Mouse (Mus musculus) retina, postnatal 7 days (tissue): ENCODE measurements around the gene Rftn1.

Source experiments
- DNase-seq: peaks from one replicate; pipeline ENCODE4 v3.0.0-alpha.2; 2012; ENCODE audit warnings: low read depth, low spot score

The Rftn1 gene

DNA sequence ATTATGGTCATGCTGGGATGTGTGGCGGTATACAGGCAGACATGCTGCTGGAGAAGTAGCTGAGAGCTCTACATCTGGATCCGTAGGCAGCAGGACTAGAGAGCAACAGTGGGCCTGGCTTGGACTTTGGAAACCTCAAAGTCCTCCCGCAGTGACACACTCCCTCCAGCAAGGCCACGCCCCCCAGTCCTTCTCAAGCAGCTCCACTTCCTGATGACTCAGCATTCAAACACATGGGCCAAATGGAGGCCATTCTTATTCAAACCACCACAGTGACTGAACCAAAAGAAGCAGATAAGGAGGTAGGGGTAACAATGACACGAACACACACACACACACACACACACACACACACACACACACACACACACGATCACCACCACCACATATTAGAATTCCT, 17.7 kb downstream of the Rftn1 start:
- no peak for DNase-seq

DNA sequence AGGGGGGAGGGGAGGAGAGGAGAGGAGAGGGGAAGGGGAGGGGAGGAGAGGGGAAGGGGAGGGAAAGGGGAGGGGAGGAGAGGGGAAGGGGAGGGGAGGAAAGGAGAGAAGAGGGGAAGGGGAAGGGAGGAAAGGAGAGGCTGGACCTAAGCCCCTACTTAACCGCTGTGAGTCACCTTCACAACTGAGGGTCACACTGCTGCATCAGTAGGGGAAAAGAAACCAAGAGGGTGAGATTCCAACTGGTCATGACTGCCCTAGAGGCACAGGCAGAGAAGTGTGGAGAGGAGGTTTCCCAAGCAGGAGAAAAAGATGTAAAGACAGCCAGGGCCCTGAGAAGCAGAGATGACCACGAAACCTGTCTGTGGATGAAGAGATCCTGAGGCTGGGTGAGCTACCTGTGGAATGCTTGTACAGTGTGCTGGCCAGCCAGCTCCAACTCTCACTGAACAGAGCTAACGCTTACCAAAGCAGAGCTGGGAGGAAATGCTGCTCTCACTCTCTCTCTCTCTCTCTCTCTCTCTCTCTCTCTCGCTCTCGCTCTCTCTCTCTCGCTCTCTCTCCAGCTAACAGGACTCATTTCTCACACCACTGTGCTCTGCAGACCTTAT, 19.4 kb downstream of the Rftn1 start:
- DNase-seq, result no peak

DNA sequence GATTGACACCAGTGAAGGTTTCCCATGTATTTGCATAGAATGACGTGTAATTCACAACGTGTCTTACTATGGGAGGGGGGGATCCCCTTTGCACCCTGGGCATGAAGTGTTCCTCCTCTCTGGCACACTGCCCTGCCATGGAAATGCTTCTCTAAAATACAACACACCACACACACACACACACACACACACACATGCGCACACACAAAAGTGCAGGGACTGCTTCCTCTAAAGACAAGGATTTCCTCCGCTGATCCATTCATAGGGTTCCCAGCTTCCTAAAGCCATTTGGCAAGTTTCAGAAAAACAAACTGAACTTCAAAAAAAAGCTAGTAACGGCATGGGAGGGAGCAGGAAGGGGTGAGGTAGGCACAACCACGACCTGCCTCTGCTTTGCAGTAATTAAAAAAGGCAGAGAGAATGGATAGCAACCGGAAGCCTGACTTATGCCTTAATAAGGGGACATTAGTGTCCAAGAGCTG, 20.5 kb downstream of the Rftn1 start:
- DNase-seq, result no peak

DNA sequence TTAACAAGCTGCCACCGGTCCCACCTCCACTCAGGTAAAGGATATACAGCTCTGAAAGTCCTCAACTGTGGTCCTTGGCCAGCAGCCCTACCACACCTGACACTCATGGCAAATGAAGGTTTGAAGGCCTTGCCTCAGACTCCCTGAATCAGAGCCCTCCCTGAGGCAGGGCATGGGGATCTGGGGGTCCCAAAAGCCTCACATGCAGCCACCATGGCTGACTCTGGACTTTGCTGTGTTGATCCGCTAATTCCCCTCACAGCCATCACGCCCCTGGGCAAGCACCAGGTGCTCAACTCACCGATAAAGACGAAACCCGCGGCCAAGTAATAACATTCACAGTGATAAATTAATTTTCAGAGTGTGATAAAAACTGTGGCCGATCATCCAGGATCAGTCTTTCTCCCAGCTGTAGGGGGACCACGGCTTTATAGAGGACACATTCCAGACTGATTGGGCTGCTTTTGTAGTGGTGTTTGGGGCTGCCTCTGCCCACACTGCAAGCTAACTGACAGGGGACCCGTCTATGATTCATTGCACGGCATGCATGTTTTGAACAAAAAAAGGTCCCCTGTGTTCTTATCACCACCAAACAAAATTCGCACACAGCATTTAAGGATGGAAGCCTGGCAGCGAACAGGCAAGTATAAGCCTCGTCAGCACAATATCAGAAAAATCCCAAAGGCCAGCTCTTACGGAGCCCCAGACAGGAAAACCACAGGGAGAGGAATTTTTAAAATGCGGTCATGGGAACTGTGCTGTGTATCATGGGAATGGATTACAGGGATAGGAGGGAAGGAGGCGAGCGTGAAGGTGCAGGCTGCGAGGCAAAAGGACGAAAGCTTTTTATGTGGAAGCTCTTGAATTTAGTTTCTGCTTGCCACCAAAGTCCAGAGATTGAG, 29.3 kb downstream of the Rftn1 start:
- DNase-seq, result no peak

DNA sequence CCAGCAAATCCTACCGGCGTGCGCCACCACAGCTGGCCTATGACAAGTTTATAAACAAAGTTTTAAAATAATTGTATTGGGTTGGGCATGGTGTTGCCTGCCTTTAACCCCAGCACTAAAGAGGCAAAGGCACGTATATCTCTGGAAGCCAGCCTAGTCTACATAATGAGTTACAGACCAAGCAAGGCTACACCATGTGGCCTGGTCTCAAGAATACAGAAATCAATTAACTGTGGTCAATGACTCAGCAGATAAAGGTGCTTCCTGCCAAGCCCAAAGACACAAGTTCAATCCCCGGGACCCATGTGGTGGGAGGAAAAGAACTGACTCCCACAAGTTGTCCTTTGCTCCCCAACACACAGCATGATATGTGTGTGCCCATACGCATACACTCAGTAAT, 30.1 kb downstream of the Rftn1 start:
- DNase-seq, result no peak

DNA sequence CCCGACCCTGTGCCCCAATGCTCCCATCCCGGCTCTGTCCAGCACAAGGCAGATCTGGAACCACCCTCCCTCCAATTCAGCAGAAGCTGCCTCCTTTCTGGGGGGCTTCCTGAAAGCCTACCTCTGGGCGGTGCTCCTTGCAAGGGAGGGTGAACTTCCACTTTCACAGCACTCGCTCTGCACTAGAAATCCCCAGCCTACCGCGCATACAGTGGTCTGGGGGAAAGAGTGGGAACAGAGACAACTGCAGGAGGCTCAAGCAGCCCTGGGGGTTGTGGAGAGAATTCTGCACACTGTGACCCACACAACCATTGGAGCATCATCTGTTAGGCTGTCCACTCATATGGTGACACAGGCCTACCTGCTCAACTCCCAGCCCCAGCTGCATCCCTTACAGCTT, 30.7 kb downstream of the Rftn1 start:
- no peak for DNase-seq

DNA sequence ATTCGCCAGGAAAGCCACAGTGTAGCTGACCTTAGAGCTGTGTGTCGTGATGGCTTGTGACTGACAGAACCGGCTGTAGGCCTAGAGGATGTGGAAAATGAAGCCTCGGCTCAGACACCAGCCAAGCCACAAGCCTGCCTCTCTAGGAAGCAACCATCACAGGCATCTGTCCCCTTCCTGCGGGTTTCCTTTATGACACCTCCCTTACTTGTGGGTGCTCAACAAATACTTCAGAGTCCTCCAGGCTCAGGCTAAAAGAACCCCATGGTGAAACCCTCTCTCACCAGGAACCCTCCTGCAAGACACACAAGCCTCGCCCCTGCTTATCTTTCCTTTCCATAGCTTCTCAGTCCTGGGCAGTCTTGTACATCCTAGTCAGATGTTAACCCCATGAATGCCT, 31.9 kb downstream of the Rftn1 start:
- no peak for DNase-seq

DNA sequence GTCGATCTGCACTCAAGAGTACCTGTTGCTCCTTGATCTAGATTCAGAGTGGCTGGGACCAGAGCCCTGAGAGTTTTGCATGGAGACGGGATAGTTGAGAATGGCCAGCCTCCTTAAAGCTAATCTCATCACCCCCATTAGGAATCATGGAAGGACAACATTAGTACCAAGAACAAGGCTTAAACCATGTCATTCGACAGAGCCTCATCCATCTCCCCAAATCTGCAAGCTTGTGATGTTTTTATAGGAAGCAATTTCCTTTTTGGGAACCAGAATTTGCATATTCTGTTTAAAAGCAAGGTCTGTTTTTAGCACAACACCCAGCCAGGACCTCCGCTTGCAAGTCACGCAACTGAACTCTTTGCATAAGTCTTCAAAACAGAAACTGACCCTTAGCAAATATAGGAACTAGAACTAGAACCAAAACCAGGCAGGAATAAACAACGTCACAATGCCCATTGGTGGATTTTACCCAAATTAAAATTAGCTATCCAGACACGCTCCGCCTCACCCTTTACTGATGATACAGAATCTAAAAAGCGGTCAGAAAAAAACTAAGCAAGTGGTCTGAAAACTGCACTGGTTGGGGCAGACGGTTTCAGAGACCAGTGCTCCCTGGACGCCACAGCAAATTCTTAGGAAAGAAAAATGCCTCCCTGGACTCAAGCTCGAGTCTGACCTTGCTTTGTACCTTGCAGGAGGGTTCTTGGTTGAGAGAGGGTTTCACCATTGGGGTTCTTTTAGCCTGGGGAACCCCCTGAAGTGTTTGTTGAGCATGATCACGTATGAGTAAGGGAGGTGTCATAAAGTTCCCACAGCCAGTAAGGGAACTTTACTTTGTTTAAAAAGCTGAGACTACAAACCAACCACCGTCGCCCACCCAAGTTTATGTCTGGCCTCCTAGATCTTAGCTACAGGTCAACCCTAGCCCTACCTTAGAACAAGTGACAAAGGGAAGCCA, 33.0 kb downstream of the Rftn1 start:
- DNase-seq, result no peak

DNA sequence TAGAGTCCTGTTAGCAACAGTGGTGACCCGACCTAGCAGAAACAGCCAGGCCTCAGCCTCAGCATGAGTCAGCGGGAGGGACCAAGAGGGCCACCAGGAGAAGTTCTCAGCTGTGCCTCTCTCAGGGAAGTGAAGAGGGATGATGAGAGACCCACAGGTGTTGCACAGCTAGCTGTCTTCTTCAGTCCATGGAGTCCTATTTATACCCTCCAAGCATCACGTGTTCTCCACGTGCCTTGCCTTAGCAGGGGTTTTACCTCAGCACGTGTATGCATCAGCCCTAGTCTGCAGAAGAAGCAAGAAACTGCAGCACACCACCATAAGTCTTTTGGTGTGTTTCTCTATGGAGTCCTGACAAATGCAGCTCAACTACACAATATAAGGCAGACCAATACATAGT, 38.4 kb downstream of the Rftn1 start:
- DNase-seq, result no peak

DNA sequence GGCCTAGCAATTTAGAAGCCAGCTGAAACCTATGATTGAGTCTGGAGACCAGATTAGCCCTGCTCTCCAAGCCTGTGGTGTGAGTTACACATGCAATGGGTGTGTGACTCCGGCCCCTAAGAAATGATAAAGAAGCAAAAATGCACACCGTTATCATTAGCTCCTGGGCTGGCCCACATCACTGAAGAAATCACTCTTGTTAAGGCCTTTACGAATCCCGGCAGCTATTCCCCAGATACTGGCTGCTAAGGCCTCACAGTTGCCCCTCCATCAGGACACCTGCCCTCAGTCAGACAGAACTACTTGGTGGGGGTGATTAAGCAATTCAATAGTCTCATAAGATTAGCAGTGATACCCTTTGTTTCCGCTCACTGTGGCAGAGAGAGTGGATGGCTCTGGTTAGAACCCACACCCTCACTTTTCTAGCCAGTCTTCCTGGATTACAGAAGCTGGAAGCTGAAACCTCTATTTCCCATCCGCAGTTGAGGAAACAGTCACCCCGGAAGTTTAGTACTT, 39.2 kb downstream of the Rftn1 start:
- no peak for DNase-seq

DNA sequence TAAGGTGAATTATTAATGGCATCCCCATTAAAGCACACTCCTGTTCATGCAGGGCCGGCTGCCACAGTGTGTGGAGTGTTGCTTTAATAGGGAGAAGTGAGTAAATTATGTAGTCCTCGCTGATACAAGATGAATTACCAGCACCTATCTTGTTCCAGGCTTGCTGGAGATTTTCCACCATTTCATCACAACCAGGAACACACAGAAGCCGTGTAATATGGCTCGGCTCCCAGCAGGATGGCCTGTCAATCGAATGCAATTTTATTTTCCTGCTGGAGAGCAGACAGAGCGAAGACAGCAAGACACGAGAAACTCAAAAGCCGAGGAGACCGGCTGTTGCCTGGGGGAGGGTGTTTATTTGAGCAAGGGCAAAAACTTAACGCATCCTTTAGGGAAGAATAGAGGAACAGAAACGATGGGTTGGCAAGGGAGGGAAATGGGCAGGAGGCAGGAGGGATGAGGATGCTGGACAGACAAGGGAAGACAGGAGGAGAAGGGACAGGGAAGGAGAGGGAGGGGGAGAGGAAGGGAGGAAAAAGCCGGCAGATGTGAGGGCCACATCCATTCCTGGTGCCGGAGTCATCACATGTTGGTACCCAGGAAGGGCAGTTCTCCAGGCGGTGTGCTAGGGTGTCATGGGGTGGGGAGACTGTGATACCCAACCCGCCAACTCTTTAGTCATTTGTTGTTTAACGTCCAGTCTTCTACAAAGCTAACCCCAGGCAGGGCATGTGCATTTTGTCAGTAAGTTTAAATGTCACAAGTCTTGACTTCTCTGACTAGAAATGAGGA, 39.9 kb downstream of the Rftn1 start:
- DNase-seq, result no peak

DNA sequence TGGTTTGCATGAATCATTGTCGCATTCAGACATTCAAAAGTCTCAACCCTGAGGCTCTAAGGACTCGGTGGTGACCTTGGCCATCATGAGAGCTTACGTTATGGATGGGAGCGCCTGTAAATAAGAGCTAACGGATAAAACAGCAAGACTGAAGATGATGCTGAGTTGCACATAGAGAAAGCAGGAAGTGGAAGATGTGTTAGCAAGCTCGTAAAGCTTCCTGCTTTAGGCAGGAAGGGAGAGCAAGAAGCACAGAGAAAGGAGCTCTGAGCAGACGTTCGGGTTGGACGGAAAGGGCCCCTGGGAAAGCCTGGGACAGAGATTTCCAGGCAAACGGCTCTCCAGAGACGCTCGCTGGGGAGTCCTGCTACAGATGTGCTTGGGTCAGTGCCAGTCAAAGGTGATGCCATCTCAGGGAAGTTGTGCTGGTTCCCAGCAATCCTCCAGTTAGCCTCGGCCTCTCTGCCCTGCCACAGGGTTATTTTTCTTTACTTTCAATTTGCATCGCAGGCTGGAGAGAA, 40.7 kb downstream of the Rftn1 start:
- DNase-seq, result no peak

DNA sequence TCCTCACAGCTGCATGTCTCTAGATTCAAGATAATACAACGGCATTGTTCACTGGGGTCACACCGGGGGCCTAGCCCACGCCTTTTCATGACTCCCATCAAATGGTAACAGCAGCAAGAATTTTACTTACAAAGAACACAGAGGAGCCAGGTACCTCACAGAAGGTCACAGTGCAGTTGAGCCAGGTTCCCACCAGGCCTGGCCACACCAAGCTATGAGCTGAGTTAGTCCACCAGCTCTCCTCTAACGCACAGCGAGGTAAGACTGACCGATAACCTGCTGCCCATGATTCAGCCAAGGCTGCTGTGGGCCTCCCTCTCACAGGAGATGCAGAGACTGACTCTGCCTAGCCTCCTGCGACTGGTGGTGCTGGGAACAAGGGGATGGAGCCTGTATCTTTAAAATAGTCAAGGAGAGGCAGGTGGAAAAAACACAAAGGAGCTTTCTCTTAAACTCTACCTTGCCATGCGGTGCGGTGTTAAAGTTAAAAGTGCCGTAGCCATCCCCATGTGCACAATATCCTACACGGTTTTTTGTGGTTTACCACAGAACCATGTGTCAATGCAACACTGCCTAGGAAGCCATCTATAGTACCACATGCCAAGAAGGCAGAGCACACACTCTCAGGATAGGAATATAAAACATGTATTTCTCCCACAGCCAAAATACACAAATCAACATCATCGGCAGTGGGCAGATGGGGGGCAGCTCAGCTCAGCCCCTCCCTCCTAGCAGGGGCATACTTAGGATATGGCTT, 42.5 kb downstream of the Rftn1 start:
- DNase-seq, result no peak

DNA sequence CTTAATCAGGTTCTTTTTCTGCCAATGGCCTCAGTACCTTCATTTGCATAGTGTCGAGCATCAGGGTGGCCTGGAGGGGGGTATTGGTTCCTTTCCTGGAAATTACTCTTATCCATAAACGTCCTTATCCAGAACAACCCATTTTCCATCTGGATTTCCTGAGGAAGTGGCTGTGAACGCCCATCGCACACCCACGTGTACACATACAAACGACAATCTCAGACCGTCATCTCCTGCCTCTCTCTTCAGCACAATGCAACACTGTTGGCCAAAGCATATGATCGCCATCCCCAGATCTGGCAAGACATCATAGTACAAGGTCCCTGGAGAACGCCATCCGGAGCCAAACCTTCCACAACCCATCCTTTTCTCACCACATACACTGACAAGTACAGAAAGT, 47.1 kb downstream of the Rftn1 start:
- no peak for DNase-seq

DNA sequence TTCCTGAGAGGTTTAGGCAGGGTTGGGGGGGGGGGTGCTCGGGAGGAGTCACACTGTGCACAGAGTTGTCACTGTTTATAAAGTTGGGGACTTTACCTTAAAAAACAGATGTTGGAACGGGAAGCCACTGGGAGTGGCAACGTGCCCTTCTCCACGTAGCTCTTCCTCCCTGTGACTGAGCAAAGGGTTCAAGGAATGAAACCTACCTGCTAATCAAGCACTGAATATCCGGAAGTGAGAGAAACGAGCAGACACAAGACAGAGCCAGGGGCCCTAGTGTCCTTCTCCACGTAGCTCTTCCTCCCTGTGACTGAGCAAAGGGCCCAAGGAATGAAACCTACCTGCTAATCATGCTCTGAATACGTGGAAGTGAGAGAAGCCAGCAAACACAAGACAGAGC, 47.9 kb downstream of the Rftn1 start:
- no peak for DNase-seq

DNA sequence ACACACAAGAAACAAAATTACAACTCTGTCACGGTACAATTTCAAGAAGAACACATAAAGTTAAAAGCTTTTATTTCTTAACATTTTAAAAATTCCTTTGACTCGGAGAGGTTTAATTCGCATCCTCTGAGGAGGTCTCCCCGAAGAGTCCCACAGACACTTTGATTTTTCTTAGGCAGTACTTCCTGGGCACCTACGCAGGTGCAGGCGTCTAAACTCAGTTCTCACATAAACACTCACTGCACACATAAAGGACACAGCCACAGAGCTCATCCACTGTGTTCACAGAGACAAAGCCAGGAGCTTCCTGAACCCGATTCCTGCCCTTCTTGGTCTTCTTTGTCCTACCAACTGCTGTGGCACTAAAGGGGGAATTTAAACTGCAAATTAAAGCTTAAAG, 48.3 kb downstream of the Rftn1 start:
- no peak for DNase-seq

DNA sequence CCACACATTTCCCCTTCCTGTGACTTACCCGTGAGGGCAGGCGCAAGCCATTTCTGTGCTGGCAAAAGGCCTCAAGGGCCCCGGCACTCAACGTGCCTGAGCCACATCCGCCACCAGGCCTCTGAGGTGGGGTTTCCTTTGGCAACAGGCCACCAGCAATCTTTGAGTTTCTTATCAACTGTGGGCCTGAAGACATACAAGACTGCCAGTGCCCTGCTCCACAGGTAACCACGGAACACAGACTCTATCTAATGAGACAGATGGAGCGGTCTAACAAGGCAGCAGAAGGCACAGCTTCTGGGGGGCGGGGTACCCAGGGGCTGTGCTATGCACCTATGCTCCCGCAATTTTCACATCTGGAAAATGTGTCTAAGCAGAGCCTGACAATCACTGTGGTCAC, 54.4 kb downstream of the Rftn1 start:
- no peak for DNase-seq

DNA sequence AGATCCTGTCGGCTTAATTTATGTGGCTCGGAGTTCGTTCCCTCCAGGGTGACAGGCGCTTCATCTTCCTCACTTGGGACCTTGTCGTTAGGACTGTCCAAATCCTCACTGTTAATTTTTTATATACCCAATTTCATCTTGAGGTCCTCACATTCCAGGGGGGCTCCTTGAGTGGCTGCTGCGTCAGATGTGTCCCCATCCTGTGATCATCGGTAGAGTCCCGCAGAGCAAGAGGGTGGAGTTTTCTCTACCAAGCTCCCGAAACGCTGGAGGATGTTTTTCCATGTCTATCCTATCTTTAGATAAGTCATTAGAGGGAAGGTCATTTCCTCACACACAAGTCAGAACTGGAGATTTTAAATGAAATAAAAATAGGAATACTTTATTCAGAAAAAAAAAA, 55.0 kb downstream of the Rftn1 start:
- DNase-seq, result no peak

DNA sequence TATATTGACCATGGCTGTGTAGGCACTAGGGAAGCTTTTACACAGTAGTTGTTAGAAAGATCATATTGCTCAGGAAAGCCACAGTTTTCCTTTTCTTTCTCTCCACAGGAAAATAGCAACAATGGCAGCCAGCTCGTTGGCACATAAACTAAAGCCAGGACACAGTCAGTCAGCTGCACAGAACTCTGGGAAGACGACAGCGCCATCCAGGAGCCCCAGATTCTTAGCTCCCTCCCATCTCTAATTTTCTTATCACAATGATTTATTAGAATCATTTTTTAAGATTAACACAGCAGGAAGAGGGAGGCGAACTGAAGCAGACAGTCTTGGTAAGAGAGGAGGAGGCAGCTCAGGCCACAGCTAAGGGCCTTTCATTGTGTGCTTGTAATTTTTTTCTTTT, 58.8 kb downstream of the Rftn1 start:
- no peak for DNase-seq

DNA sequence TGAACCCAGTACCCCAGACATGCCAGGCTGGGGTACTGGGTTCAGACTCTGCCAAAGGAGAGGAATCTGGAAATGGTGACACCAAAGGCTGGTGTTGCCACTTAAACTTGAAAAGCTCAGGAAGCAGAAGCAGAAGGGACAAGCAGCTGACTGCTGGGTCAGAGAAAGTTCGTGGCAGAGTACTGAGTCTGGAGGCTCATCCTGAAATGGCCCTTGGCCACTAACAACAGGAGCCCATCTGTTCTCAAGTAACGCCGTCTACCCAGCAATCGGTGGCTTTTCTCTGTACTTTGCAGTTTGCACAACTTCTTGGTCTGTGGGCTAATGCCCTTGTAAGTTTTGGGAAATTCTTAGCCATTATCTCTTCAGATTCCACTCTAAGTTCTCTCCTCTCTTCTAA, 60.1 kb downstream of the Rftn1 start:
- no peak for DNase-seq
